Mouse (Mus musculus): ENCODE measurements around the gene 4933424G06Rik. TPM values are rescaled to one million over a fixed set of nuclear protein-coding genes. Genes with fewer than 3 reads are reported as not detected.

Gene 4933424G06Rik
- total RNA-seq, 1 experiment from 2014 or later, result not detected

DNA sequence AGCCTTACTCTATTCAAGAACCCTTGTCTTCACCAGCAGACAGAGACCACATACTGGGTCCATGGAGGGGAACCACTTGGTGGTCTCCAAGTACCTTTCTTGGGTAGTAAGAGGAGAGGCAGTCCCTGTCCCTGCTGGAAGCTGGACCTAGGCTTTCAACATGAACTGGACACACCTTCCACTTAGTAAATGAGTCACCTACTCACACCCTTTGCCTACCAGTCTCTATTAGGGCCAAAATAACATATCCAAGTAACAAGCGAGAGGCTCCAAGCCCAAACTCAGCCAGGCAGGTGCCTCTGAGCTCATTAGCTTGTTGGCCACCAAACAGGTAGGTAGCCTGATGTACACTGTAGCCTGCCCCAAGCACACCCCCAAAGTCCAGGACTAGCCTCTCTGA is 1.3 kb upstream of the 4933424G06Rik start:
- no peak for ATAC-seq (replicated peaks; ENCODE audit: low read depth, poor library complexity, severe bottlenecking)

DNA sequence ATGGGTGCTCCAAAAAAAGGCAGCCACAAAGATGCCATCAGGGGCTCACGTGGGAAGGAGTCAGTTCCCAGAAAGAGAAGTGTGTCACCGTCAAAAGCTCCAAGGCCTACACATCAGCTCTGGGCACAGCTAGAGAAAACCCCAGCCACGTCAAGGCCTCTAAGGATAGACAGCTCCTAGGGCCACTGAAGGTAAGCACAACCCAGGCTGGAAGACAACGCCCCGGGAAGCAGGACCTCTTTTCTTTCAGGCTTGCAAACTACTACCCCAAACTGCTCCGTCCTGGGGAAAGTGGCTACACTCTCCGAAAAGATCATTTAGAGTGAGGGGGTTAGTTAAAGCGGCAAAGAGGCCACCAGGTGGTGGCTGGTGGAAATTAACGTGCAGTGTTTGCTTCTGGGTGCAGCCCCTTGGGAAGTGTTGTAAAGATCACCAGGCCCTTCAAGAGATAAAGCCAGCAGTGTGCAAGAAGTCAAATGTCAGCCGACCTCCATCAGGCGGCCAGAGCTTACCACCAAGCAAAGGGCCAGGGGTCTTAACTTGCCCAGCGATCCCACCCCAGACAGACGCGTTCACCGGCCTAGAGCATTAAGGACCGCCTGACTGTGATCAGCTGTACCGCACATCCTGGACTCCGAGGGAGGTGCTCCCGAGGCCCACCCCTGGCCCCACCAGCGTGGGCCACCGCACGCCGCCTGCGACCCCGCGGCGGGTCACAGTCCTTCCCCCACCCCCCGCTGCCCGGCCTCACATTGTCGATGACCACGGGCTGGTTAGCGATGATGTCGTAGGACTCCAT is 695 bp upstream of the 4933424G06Rik start:
- ATAC-seq (replicated peaks; ENCODE audit: low read depth, poor library complexity, severe bottlenecking), result peak; percentile 45

DNA sequence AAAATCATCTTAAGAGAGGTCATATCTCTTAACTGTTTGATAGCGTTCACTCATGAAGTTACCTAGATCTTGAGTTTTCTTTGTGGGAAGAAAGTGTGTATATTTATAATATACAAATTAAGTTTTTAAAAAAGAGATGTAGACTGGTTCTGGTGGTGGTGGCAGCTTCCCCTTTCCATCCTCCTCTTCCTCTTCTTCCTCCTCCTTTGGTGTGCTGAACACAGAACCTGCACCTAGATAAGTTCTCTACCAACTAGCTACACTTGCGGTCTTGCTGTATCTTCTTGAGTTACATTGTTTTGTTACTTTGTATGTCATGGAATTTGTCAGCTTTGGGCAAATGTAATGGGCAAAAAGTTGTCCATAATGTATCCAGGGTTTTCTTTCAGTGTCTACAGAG is 1.2 kb downstream of the 4933424G06Rik start:
- no peak for ATAC-seq (replicated peaks; ENCODE audit: low read depth, poor library complexity, severe bottlenecking)

DNA sequence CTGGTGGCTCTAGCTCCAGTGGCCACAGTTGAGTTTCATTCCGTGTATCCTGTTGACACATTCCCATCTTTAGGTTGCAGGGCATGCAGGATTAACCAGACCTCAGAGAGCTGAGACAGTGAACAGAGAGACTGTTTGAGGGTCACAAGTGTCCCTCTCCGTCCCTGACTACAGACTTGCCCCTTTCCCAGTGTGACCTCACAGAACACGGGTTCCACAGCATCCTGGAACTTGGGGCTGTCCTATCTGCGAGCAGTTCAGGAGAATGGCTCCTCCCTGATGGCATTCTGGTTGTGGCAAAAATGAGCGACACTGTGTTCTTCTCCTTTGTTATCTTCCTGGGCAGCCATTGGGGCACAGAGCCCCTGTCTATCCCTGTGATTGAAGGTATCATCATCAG is 4.4 kb downstream of the 4933424G06Rik start, which contains the start of gene Actr1b:
Actr1b (minus strand) TSS at position 112 of the 400 bp plus-strand sequence.
- ATAC-seq (replicated peaks; ENCODE audit: low read depth, poor library complexity, severe bottlenecking), result no peak

DNA sequence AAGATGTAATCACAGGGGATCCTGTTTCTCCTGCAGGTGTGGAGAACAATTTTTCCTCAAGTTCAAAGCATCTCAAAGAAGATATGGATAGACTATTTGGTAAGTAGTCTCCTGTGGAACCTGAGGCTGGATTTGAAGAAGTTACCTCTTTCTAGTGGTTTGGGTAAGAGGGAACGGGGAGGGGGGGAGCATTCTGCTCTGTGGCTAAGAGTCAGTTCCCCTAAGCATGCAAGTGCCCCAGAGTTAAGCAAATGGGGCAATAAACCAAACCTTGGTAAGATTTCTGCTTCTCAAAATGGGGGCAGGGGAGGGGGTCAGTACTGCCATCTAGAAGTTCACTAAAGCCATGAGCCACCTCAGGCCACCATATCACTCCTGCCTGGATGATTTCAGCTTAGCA is 8.8 kb downstream of the 4933424G06Rik start:
- peak; percentile 65 for ATAC-seq (replicated peaks; ENCODE audit: low read depth, poor library complexity, severe bottlenecking)

DNA sequence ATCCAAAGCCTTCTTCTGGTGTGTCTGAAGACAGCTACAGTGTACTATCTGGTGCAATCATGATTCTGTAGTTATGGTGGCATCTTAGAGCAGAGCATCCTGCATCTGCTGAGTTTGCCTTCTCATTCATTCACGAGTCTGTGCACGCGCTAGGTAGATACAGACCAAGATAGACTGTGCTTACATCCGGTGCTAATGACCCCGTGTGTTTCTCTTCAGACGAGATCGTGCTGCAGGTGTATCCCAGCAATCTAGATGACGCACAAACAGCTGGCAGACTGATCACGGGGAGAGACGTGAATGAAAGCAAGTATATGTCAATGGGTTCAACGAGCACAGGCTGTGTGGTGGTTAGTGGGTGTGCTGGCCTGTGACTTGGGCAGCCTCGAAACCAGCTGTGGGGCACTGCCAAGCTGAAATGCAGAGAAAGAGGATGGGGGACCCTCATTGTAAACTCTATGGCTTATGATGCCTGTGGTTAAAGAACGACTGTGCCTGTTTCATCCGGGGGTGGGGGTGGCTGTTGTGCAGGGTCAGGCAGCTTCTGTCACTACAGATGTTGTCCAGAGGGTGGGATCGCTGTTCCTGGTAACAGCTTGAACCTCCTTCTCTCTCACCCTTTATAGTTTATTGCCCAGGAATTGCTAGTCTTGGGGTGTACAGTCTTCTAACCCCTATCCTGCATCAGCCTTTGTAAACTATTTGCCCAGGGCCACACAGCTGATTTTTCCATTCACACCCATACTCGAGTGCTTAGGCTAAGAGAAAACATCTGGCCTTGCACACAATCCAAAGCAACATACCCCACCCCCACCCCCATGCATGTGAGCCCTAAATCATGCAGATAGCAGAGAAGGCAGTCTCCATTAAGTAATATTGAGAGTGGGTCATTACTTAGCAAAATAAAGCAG is 13.5 kb downstream of the 4933424G06Rik start:
- ATAC-seq (replicated peaks; ENCODE audit: low read depth, poor library complexity, severe bottlenecking), result no peak

DNA sequence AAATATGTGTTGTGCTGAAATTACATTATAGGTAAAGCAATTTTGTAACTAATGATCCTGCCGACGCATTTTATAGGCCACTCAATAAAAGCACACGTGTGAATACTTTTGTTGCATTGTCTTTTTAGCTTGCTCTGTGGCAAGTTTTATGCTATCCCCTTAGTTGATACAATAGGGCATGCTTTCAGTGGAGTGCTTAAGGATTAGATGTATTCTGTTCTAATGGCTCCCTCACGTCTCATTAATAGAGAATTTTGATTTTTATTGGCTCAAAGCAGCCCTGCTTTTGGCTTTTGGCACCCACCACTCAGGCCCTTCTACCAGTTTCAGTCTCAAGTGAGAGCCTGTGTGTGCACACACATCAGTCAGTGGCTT is 14.1 kb downstream of the 4933424G06Rik start:
- no peak for ATAC-seq (replicated peaks; ENCODE audit: low read depth, poor library complexity, severe bottlenecking)

DNA sequence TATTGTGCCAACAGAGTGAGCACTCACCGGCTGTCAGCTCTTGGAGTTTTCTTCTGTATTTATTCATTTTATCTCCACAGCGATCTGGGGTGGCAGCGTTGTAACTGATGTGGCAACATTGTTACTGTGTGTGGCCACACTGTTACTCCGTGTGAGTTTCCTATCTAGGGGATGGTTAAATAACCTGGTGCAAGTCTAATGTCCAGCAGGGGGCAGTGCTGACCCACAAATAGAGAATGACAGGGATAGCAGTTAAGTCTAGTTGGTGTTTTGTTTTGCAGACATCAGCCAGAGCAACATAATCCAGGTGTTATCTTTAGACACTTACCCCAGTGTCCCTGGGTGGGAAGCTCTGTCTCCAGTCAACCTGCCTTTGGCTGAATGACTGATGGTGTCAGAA is 27.4 kb downstream of the 4933424G06Rik start:
- peak; percentile 97 for ATAC-seq (replicated peaks; ENCODE audit: low read depth, poor library complexity, severe bottlenecking)

DNA sequence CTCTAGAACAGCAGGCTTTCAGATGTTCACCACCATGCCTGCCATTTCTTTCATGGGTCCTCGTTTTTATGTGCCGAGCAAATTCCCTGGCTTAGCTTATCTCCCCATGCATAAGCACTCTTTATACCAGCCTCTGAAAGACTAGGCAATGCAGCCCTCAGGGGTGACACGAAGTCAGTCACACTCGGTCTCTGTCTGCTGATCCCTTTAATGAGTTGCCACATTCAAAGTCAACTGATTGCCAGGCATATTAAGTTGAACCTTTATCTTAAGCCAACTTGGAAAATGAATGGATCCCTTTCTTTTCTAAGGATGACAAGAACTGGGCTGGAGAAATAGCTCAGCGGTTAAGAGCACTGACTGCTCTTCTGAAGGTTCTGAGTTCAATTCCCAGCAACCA is 29.3 kb downstream of the 4933424G06Rik start:
- no peak for ATAC-seq (replicated peaks; ENCODE audit: low read depth, poor library complexity, severe bottlenecking)

DNA sequence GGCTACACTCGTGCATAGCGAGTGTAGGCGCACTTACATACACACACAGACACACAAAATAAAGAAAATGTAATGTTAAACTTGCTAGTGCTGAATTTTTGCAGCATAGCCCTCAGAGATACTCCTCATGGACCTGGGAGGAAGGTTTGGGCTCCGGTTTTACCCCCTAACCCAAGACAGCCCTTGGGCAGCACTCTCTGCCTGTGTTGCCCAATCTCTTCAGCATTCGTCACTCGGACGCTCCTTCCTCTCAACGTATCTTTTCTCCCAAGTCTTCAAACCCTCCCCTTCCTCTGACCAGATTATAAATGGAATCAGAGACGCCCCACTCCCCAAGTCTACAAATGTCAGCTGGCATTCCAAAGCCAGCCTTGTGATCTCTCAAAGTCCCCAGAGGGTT is 33.1 kb downstream of the 4933424G06Rik start:
- no peak for ATAC-seq (replicated peaks; ENCODE audit: low read depth, poor library complexity, severe bottlenecking)

DNA sequence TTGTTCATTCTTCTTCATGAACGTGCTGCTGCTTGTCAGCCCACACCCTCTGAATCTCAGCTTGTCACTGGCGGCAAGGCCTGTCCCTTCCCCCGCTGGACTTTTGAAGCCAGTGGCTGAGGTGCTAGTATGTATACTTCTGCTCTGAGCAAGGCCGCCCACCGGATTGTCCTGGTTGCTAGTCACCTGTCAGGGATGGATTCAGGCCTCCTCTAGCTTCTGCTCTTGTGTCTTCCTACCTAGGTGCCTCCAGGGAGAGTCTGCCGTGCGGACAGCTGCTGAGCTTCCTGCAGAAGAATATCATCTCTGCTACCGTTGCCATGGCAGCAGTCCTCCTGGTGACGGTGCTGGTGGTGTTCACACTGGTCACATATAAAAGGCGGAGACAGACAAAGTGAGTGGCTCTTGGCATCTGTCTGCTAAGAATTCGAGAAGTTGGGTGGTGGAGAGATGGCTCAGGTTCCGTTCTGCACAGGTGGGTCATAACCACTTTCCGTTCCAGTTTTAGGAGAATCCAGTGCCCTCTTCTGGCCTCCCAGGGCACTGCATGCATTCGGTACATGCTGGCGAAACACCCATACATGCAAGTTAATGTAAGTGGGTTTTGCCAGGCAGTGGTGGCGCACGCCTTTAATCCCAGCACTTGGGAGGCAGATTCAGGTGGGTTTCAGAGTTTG is 34.5 kb downstream of the 4933424G06Rik start:
- ATAC-seq (replicated peaks; ENCODE audit: low read depth, poor library complexity, severe bottlenecking), result peak; percentile 83

DNA sequence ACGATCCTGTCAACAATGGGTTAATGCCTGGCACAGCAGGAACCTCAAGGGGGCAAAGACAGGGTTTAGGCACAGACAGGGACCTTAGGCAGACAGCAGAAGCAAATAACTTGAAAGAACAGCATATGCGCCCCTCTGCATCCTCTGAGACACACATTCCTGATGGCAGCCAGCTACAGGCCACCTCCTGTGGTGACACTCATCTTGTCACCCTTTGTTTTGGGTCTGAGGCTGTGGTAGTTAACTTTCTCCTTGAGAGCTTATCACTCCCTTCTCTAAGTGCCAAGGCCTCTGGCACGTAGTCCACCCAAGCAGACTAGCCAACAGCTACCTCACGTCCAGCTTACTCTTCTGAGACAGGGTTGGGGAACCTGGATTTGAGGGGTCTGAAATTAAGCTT is 35.7 kb downstream of the 4933424G06Rik start:
- ATAC-seq (replicated peaks; ENCODE audit: low read depth, poor library complexity, severe bottlenecking), result no peak

DNA sequence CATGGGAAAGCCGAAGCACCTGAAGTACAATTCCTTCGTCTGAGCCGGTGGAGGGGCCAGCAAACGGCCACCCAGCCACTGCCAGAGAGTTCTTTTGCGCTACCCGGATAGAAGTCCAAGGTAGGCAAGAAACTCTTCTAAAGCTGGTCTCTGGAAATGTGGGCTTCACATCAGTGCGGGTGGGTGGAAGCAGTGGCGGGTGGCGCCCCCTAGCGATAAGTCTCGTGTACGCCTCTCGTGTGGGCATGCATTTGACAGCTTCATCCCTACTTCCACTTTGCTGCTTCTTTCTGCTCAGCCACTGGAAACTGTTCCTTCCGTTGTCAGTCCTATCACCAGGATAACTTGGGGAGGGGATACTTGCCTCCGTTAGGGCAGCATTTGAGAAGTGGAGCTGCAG is 36.5 kb downstream of the 4933424G06Rik start:
- peak; percentile 54; the same call in 1 of the 2 replicates for ATAC-seq (replicated peaks; ENCODE audit: low read depth, poor library complexity, severe bottlenecking)

DNA sequence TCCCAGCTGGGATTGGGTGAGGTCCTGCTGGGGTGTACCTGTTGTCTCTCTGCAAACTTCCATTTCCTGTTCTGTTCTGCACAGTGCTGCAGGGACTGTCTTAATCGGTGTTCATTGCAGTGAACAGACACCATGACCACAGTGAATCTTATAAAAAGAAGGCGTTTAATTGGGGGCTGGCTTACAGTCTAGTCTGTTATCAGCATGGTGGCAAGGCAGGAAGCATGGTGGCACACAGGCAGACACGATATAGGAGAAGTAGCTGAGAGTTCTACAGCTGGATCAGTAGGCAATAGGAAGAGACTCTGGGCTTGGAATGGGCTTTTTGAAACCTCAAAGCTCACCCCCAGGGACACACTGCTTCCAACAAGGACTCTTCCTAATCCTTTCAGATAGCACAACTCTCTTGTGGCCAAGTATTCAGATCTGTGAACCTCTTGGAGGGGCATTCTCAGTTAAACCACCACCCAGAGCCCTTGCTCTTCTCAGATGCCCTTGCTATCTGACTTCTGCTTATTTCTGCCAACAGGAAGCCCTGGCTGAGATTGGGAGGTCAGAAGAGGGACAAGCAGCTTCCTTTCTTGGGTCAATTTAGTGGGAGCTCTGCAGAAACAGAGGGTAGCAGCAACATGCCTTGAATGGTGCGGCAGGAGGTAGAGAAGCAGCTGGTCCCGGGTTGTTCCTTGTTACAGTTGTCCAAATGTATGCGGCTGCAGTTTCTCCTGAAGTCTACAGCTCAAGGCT is 44.2 kb downstream of the 4933424G06Rik start:
- peak; percentile 89 for ATAC-seq (replicated peaks; ENCODE audit: low read depth, poor library complexity, severe bottlenecking)

DNA sequence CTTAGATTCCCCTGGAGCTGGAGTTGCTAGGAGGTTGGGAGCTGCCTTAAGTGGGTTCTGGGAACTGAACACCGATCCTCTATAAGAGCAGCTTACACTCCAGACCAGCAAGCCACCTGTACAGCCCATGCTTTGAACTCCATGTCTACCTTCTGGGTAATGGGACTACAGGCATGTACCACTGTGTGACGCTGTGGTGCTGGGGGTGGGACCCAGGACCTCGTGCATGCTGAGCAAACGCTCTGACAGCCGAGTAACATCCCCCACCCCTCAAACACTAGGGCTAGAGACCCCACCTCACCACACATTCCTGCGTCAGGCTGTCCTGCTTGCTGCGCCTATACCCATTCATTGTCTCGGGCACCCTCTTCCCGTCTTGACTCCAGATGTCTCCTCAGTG is 48.6 kb downstream of the 4933424G06Rik start:
- no peak for ATAC-seq (replicated peaks; ENCODE audit: low read depth, poor library complexity, severe bottlenecking)

DNA sequence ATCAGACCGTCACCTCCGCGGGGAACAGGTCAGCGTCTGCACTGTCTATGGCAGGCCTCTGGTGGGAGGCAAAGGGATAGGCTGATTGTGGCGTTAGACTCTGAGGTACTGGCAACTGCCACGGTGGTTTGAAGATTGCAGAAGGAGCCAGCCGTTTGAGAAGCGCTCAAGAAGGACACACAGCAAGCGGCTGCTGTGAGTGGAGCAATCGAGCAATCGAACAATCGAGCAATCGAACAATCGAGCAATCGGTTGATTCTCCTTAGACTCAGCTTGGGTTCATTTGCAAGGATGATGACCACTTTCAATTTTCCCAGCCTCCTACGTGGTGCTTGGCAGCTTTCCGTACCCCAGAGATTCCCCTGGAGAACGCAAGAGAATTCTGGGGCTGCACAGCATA is 49.1 kb downstream of the 4933424G06Rik start:
- no peak for ATAC-seq (replicated peaks; ENCODE audit: low read depth, poor library complexity, severe bottlenecking)

DNA sequence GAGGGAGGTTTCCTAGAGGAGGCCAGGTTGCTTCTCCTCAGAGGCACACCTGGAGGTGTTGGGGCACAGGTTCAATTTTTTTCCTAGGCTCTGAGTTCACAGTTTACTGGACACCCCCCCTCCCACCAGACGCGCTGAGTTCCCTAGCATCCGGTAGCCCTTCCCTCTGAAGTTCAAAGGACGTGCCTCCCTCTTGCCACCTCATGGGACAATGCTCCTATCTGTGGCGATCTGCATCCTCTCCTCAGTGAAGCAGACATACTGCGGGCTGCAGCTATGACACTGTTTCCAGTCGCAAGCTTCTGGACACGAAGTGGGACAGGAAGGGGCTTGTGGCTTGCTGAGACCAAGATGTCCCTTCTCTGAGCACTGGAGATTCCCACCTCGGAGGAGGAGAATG is 50.5 kb downstream of the 4933424G06Rik start:
- ATAC-seq (replicated peaks; ENCODE audit: low read depth, poor library complexity, severe bottlenecking), result no peak

DNA sequence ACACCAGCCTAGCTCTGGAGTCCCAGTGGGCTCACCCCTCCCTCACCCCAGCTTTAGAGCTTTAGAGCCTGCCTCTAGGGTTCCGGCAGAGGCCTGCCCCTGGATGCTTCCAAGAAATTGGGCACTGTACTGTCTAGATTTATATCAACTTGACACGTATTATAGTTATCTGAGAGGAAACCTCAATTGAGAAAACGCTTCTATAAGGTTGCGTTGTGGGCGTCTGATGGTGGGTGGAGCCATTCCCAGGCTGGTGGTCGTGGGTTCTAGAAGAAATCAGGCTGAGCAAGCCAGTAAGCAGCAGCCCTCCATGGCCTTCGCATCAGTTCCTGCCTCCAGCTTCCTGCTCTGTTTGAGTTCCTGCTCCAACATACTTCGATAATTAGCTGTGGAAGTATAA is 51.1 kb downstream of the 4933424G06Rik start:
- no peak for ATAC-seq (replicated peaks; ENCODE audit: low read depth, poor library complexity, severe bottlenecking)

DNA sequence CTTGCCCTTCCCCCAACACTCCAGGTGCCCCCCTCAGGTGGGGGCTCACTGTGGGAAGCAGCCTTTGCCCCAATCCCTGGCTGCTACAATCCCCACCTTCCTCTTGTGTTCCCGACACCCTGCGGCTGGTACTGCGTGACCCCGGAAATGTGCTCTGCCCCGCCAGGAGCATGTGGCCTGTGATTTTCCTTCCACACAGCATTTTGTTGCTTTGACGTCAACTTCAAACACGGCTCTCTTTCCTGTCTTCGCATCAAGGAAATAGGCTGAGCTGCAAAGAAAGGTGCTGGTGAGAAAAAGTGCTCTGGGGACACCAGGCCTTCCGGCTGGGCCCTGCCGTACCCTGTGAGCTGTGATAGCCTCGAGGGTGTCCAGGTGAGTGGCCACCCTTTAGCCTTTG is 51.6 kb downstream of the 4933424G06Rik start, which contains the start of gene Zap70:
Zap70 (plus strand) TSS at position 231 of the 400 bp plus-strand sequence.
- no peak for ATAC-seq (replicated peaks; ENCODE audit: low read depth, poor library complexity, severe bottlenecking)
